Mouse (Mus musculus): Measurements from ENCODE around the gene Ugt1a6b.

The Ugt1a6b gene

GRCm38 (mm10) chr1:88266123-88266522 is 163.1 kb downstream of the Ugt1a6b start:
- DNase-seq = no peak

GRCm38 (mm10) chr1:88267489-88267888 is 164.4 kb downstream of the Ugt1a6b start:
- no peak for DNase-seq

DNA sequence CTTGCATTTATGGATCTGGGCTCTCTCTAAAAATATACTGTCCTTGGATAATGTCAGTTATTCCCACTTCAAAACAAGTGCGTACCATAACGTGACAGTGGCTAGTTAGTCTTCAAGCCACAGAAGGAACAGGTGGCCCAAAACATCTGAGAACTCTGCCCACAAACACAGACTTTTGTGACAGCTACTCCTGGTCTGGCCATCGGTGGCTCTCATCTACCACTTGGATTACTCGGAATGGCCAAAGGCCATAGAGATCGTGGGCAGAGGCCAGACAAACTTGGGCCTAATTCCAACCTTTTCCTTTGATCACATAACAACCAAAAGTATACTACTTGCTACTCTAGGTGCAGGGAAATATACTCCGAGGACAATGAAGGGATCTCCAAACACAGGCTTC is 165.0 kb downstream of the Ugt1a6b start:
- DNase-seq = no peak
